Mouse (Mus musculus) neutrophil, adult 65 days (primary cell): ENCODE results near the gene Ahdc1. TPM values are rescaled to one million over a fixed set of nuclear protein-coding genes. Genes with fewer than 3 reads are reported as not detected.

Source experiments
- total RNA-seq: library from RNA; stranded (reverse); gene quantifications from 2 replicates; pipeline ENCODE4 v1.2.4, GENCODE M21; 2023

The Ahdc1 gene
- 4.7 and 6.3 TPM in 2 replicates for total RNA-seq

DNA sequence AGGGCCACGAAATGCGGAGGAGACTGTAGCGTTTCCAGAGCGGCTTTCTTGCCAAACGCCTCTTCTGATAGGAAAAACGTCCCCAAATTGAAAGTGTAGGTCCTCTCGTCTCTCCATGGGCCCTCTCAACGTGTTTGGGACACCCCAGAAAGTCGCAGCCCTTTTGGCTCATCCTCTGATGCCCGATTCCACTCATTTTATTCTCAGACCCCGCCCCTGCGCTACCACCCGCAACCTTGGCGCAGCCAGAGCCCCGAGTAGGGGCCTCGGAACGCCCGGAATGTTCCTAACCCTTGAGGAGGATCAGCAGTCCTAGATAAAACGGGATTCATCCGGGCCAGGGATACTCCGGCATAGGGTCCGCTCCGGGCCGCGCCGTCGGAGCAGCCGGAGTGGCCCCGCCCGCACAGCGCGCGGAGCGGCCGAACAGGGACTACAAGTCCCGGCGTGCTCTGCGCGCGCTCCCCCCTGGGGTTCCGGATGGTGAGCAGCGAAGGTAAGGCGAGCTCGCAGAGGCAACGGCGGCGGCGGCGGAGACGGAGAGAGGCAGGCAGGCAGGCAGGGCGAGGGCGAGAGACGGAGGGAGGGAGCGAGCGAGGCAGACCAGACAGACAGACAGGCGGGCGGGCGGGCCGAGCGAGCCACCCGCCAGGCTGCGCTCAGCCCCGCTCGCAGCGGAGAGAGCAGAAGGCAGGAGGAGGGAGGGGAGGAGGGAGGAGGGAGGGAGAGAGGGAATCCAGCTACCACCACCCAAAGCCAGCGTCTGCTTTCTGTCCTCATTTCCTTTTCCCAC, at the start of gene Ahdc1:
Gene Ahdc1 (plus strand): TSS at position 233 of the 793 bp plus-strand sequence.

DNA sequence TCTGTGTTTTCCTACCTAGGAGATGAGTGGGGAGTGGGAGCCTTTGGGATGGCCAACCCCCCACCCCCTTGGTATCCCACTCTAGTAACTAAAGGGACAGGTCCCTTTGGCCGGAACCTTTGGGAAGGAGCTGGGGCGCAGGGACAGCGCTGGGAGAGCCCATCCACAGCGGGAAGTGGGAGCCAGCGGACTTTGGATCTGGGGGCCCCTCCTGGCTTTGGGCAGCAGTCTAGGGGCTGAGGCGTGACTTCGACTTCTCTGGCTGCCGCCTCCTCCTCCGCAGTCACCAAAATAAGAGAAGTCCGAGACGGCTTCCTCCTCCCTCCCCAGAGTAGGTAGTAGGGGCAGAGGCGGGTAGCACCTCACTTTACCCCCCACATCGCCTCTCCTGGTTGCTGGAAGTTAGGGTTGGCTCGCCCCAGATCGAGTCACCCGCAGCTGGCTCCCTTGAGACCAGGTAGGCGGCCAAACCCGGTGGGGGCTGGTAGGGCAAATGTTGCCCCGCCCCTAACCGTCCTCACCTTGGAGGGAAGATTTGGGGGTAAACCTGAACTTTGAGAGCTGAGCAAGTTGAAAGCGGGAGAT, 37.2 kb upstream of the Ahdc1 start, which contains the start of gene Fgr:
Gene Fgr (plus strand): TSS at position 282 of the 585 bp plus-strand sequence.

Other genes starting within 250 kb of the Ahdc1 start
- 37.6 and 41.8 TPM in 2 replicates for gene Rpa2, start 242.9 kb upstream of the Ahdc1 start, total RNA-seq
- gene Themis2, start 214.9 kb upstream of the Ahdc1 start, total RNA-seq, result 265 and 299 TPM in 2 replicates
- gene Ppp1r8, start 168.1 kb upstream of the Ahdc1 start, total RNA-seq, result 18.8 and 20.5 TPM in 2 replicates
- gene Stx12, start 126.8 kb upstream of the Ahdc1 start, total RNA-seq, result 13.5 and 17.1 TPM in 2 replicates
- 28.4 and 35.9 TPM in 2 replicates for gene Fam76a, start 88.7 kb upstream of the Ahdc1 start, total RNA-seq
- gene Fgr, start 37.2 kb upstream of the Ahdc1 start, total RNA-seq, result 308 and 313 TPM in 2 replicates
- 239 and 265 TPM in 2 replicates for gene Wasf2, start 119.2 kb downstream of the Ahdc1 start, total RNA-seq
- not detected in 2 replicates for gene Cd164l2, start 200.9 kb downstream of the Ahdc1 start, total RNA-seq
- gene Gpr3, start 201.3 kb downstream of the Ahdc1 start, total RNA-seq, result not detected in 2 replicates
- gene Map3k6, start 229.6 kb downstream of the Ahdc1 start, total RNA-seq, result 3.1 and 5.4 TPM in 2 replicates